Mouse (Mus musculus) lung, postnatal 0 days (tissue): ENCODE data around the gene Hspe1.

ENCODE experiments used
- CTCF ChIP-seq: IDR thresholded peaks from 2 replicates; pipeline ENCODE4 v1.5.1; 2016; ENCODE audit warnings: antibody characterized with exemption, mild to moderate bottlenecking
- EP300 ChIP-seq: IDR thresholded peaks from 2 replicates; pipeline ENCODE4 v1.6.1; 2016; ENCODE audit warnings: antibody characterized with exemption, mild to moderate bottlenecking, control low read depth

- TF ChIP-seq CTCF, result no peak
- TF ChIP-seq EP300, result no peak
Measured at GRCm38 (mm10) chr1:55074757-55075156, 13.2 kb upstream of the Hspe1 start.
